Mouse (Mus musculus): ENCODE measurements around the gene Prim2. TPM values are rescaled to one million over a fixed set of nuclear protein-coding genes. Genes with fewer than 3 reads are reported as not detected.

Prim2 gene
- polyA plus RNA-seq, 2 experiments, result 32.5 to 34.1 TPM

GRCm38 (mm10) chr1:33536272-33537004 is 133.2 kb downstream of the Prim2 start:
- no peak for TF ChIP-seq POLR2A (IDR thresholded peaks at IDR 0.05; ENCODE audit: borderline replicate concordance, extremely low read depth, insufficient read depth, insufficient read length)
- H3K27ac ChIP-seq (replicated peaks; ENCODE audit: low read depth, low read length), result no peak overlapping the region
- no peak overlapping the region for H3K4me3 ChIP-seq (replicated peaks; ENCODE audit: low read length)
- no peaks in the 10 kb centered on the region for H3K36me3 ChIP-seq (ENCODE audit: control insufficient read depth, insufficient read depth, low read length)
- H3K4me2 ChIP-seq (replicated peaks; ENCODE audit: low read depth, low read length, severe bottlenecking), result no peak overlapping the region
- DNase-seq (ENCODE audit: low spot score) (no peak), ATAC-seq (ENCODE audit: low FRiP score, low read depth) (no peak)
- H3K27me3 ChIP-seq (ENCODE audit: control insufficient read depth, insufficient read depth, low read length), result no peaks in the 10 kb centered on the region
- no peak overlapping the region for H3K9ac ChIP-seq (ENCODE audit: low read depth, low read length, severe bottlenecking)
- 95% methylated on average over 4 of the region's 4 CpGs for WGBS
- H3K9me3 ChIP-seq (ENCODE audit: control insufficient read depth, low read length), result no peaks in the 10 kb centered on the region
- H3K4me1 ChIP-seq (ENCODE audit: control insufficient read depth, insufficient read depth, low read length), result no peaks in the 10 kb centered on the region

DNA sequence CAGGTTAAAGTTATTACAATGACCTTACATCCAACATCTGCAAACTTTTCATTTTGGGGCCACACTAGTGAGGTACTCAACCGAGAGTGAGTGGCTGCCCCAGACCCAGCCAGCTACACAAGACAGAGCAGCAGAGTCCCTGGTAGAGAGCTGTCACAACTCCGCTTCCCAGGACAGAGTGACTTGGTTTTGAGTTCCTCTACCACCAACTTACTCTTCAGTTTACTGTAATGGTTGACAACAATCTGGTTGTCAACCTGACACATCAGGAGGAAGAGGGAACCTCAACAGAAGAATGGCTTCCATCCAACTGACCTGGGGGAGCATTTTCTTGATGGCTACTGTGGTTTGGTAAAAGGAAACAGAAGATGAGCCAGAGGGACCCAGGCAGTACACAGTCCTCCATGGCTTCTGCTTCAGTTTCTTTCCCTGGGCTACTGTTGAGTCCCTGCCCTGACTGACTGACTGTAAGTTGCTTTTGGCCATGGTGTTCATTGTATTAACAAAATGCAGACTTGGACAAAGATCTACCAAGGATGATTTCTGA is 134.4 kb downstream of the Prim2 start:
- Histone ChIP-seq H3K4me2 (replicated peaks; ENCODE audit: low read depth, low read length, severe bottlenecking) (no peak overlapping the region), H3K27me3 (ENCODE audit: control insufficient read depth, insufficient read depth, low read length) (no peaks in the 10 kb centered on the region), H3K36me3 (ENCODE audit: control insufficient read depth, insufficient read depth, low read length) (no peaks in the 10 kb centered on the region), H3K4me3 (replicated peaks; ENCODE audit: low read length) (no peak overlapping the region), H3K9me3 (ENCODE audit: control insufficient read depth, low read length) (no peaks in the 10 kb centered on the region), H3K9ac (ENCODE audit: low read depth, low read length, severe bottlenecking) (no peak overlapping the region), H3K27ac (replicated peaks; ENCODE audit: low read depth, low read length) (no peak overlapping the region), H3K4me1 (ENCODE audit: control insufficient read depth, insufficient read depth, low read length) (no peaks in the 10 kb centered on the region)
- ATAC-seq (ENCODE audit: low FRiP score, low read depth) (no peak), DNase-seq (ENCODE audit: low spot score) (no peak)
- no peak for TF ChIP-seq POLR2A (IDR thresholded peaks at IDR 0.05; ENCODE audit: borderline replicate concordance, extremely low read depth, insufficient read depth, insufficient read length)
- WGBS, result 77% methylated on average over 2 of the region's 2 CpGs

- Histone ChIP-seq H3K27me3 (ENCODE audit: control insufficient read depth, insufficient read depth, low read length) (no peaks in the 10 kb centered on the region), H3K36me3 (ENCODE audit: control insufficient read depth, insufficient read depth, low read length) (no peaks in the 10 kb centered on the region), H3K9ac (ENCODE audit: low read depth, low read length, severe bottlenecking) (no peak overlapping the region), H3K4me2 (replicated peaks; ENCODE audit: low read depth, low read length, severe bottlenecking) (no peak overlapping the region), H3K9me3 (ENCODE audit: control insufficient read depth, low read length) (no peaks in the 10 kb centered on the region), H3K4me3 (replicated peaks; ENCODE audit: low read length) (no peak overlapping the region), H3K27ac (replicated peaks; ENCODE audit: low read depth, low read length) (no peak overlapping the region), H3K4me1 (ENCODE audit: control insufficient read depth, insufficient read depth, low read length) (no peaks in the 10 kb centered on the region)
- TF ChIP-seq POLR2A (IDR thresholded peaks at IDR 0.05; ENCODE audit: borderline replicate concordance, extremely low read depth, insufficient read depth, insufficient read length), result no peak
- DNase-seq (ENCODE audit: low spot score) (no peak), ATAC-seq (ENCODE audit: low FRiP score, low read depth) (no peak)
- WGBS, result 70% methylated on average over 3 of the region's 3 CpGs
Measured at GRCm38 (mm10) chr1:33531860-33532259, 137.7 kb downstream of the Prim2 start.

DNA sequence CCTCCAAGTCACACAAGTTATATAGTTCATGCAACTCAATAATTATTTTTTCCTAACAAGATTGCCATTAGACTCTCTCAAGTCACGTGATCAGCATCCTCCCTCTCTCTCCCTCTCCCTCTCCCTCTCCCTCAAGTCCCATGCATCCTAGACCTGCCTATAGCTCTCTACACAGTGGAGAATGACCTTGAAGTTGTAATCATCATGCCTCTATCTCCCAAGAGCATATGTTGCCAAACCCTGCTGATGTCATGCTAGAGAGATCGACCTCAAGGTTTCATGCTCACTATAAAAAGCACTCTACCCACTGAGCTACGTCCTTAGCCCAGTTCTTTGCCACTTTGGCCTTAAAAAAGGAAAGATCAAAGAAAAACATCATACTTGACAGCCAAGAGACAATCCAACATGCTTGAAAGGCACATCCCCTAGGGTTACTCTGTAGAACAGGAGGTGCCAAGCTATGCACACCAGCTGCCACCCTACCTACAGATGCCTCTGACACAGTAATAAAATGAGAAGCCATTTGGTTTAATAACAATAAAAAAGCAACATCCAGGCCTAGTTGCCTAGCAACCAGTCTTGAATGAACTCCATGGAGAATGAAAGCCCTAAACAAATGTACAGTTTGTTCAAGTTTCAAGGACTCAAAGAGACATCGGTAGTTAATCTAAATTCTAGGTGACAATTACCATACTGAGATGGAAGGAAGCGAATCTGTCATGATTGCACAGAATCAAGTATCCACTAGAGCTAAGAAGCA is 138.3 kb downstream of the Prim2 start:
- Histone ChIP-seq H3K4me2 (replicated peaks; ENCODE audit: low read depth, low read length, severe bottlenecking) (no peak overlapping the region), H3K27me3 (ENCODE audit: control insufficient read depth, insufficient read depth, low read length) (no peaks in the 10 kb centered on the region), H3K4me3 (replicated peaks; ENCODE audit: low read length) (no peak overlapping the region), H3K9me3 (ENCODE audit: control insufficient read depth, low read length) (no peaks in the 10 kb centered on the region), H3K36me3 (ENCODE audit: control insufficient read depth, insufficient read depth, low read length) (no peaks in the 10 kb centered on the region), H3K9ac (ENCODE audit: low read depth, low read length, severe bottlenecking) (no peak overlapping the region), H3K4me1 (ENCODE audit: control insufficient read depth, insufficient read depth, low read length) (no peaks in the 10 kb centered on the region), H3K27ac (replicated peaks; ENCODE audit: low read depth, low read length) (no peak overlapping the region)
- no peak for DNase-seq (ENCODE audit: low spot score)
- no peak for TF ChIP-seq POLR2A (IDR thresholded peaks at IDR 0.05; ENCODE audit: borderline replicate concordance, extremely low read depth, insufficient read depth, insufficient read length)
- WGBS, result 85% methylated on average over 5 of the region's 5 CpGs
- no peak for ATAC-seq (ENCODE audit: low FRiP score, low read depth)

DNA sequence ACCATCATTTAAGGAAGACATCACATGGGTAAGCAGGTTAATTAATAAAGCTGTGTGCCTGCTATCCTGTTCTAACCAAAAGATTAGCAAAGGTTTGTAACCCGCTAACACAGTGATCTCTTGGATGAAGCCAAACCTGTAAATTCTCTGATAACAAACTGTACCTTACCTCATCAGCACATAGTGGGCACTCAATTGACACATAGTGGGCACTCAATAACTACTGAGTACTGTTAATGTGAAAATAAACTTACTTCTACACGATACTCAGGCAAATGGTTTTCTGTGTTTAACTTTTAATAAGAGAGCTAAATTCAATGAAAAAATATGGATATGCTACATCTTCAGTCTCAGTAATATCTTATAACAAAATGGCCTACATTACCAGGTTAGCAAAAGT is 139.1 kb downstream of the Prim2 start:
- WGBS, result 92% methylated on average over 2 of the region's 2 CpGs
- H3K27me3 ChIP-seq (ENCODE audit: control insufficient read depth, insufficient read depth, low read length), result no peaks in the 10 kb centered on the region
- TF ChIP-seq POLR2A (IDR thresholded peaks at IDR 0.05; ENCODE audit: borderline replicate concordance, extremely low read depth, insufficient read depth, insufficient read length), result no peak
- H3K4me1 ChIP-seq (ENCODE audit: control insufficient read depth, insufficient read depth, low read length), result no peaks in the 10 kb centered on the region
- no peak overlapping the region for H3K27ac ChIP-seq (replicated peaks; ENCODE audit: low read depth, low read length)
- no peaks in the 10 kb centered on the region for H3K9me3 ChIP-seq (ENCODE audit: control insufficient read depth, low read length)
- H3K4me2 ChIP-seq (replicated peaks; ENCODE audit: low read depth, low read length, severe bottlenecking), result no peak overlapping the region
- H3K4me3 ChIP-seq (replicated peaks; ENCODE audit: low read length), result no peak overlapping the region
- DNase-seq (ENCODE audit: low spot score) (no peak), ATAC-seq (ENCODE audit: low FRiP score, low read depth) (no peak)
- H3K9ac ChIP-seq (ENCODE audit: low read depth, low read length, severe bottlenecking), result no peak overlapping the region
- no peaks in the 10 kb centered on the region for H3K36me3 ChIP-seq (ENCODE audit: control insufficient read depth, insufficient read depth, low read length)

Measured in limb, embryonic 14.5 days (tissue).